Mouse (Mus musculus): Measurements from ENCODE around the gene Dio3. TPM values are rescaled to one million over a fixed set of nuclear protein-coding genes. Genes with fewer than 3 reads are reported as not detected.

The Dio3 gene
- total RNA-seq (2015; ENCODE audit: low replicate concordance) (not detected in 2 replicates), total RNA-seq (2017; ENCODE audit: low replicate concordance) (not detected in 2 replicates)

- no peak for ATAC-seq (replicated peaks; ENCODE audit: low FRiP score, poor library complexity, severe bottlenecking)
Measured at GRCm38 (mm10) chr12:110278853-110279252, at the start of gene Dio3. Gene Dio3 (plus strand): TSS chr12:110279068.

DNA sequence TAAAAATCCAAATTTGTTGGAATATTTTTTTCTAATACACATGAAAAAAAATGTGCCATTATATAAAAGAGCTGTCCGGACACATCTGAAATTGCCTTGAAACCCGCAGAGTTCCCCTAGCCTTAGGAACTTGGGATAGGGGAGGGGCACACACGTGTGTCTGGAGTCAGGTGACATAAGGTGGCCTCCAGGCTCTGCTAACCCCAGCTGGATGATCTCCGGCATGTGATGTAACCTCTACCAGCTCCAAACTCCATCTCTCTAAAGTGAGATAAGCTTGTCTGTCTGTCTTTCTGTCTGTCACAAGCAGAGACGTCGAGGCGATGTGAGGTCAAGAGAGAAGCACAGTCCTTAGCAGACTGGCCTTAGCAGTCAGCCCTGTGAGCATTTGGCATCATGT is 48.6 kb upstream of the Dio3 start:
- ATAC-seq (replicated peaks; ENCODE audit: low FRiP score, poor library complexity, severe bottlenecking): no peak

- no peak for ATAC-seq (replicated peaks; ENCODE audit: low FRiP score, poor library complexity, severe bottlenecking)
Measured at GRCm38 (mm10) chr12:110230767-110231166, 48.1 kb upstream of the Dio3 start.

GRCm38 (mm10) chr12:110231709-110232600 is 46.9 kb upstream of the Dio3 start:
- ATAC-seq (replicated peaks; ENCODE audit: low FRiP score, poor library complexity, severe bottlenecking): no peak

DNA sequence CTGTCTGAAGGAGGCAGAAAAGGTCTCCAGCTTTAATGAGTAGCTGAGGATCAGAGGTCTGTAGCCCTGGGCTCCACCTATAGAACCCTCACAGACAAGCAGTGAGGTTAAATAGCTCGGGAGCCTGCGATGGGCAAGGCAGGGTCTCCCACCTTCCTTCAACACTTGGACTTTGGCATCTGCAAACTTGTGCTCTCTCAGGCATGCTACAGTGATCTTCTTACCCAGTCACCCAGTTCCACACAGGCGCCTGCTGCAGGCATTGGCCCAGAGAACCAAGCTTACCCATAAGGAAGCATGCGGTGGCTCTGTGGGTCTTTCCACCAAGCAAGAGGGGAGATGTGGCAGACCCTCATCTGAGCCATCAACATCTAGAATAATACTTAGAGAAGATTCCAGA is 43.0 kb upstream of the Dio3 start:
- ATAC-seq (replicated peaks; ENCODE audit: low FRiP score, poor library complexity, severe bottlenecking): no peak

GRCm38 (mm10) chr12:110237046-110237445 is 41.8 kb upstream of the Dio3 start:
- no peak for ATAC-seq (replicated peaks; ENCODE audit: low FRiP score, poor library complexity, severe bottlenecking)

GRCm38 (mm10) chr12:110239358-110239757 is 39.5 kb upstream of the Dio3 start:
- ATAC-seq (replicated peaks; ENCODE audit: low FRiP score, poor library complexity, severe bottlenecking): no peak

- ATAC-seq (replicated peaks; ENCODE audit: low FRiP score, poor library complexity, severe bottlenecking): no peak
Measured at GRCm38 (mm10) chr12:110244581-110244980, 34.3 kb upstream of the Dio3 start.

DNA sequence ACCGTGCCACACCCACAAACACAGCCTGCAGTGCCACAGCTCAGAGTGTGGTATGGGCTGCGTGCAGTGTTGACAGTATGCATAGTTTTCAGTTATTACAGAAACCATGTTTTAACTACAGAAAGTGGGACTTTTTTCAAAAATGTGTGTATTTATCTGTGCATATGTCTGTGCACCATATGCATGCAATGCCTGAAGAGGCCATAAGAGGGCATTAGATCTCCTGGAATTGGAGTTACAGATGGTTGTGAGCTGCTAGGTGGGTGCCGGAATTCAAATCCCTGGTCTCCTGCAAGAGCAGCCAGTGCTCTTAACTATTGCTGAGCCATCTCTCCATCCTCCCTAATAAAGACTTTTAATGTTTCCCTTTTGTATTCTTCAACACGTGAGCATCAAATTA is 33.4 kb upstream of the Dio3 start:
- no peak for ATAC-seq (replicated peaks; ENCODE audit: low FRiP score, poor library complexity, severe bottlenecking)

DNA sequence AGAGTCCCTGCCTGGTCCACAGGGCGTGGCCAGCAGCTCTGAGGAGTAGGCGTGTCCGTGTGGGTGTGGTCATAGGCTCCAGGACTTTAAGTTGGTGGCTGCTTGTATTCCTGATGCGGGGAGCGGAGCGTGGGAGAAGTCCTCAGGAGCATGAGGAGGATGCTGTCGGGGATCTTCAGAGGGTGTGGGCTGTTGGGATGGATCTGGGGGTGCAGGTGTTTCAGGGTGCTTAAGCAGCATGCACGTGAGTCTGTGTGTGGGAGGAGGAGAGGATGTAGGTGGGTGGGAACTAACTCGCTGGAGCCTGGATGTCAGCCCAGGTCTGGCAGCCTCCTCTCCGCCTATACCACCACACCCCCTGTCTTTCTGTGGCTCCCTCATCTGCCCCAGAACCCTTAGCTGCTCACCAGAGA is 26.7 kb upstream of the Dio3 start:
- no peak for ATAC-seq (replicated peaks; ENCODE audit: low FRiP score, poor library complexity, severe bottlenecking)

DNA sequence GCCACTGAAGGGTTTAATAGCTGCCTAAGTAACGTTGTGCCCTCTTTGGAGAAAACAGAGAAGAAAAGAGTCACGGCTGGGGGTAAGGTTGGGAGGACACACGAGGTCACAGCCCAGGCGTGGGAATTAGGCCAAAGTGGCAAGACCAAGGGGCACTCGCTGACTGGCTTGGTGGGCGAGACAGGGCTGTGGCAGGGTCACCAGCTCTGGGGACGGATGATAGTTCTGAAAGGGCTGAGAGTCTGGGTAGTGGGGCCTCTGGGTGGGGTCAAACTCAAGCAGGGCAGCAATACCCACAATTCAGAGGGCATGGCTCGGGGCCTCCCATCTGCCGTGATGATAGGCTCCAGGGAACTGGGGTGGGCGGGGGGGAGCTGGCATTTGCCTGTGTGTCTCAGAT is 23.1 kb upstream of the Dio3 start:
- ATAC-seq (replicated peaks; ENCODE audit: low FRiP score, poor library complexity, severe bottlenecking): no peak

GRCm38 (mm10) chr12:110256478-110257220 is 22.2 kb upstream of the Dio3 start:
- no peak for ATAC-seq (replicated peaks; ENCODE audit: low FRiP score, poor library complexity, severe bottlenecking)

- ATAC-seq (replicated peaks; ENCODE audit: low FRiP score, poor library complexity, severe bottlenecking): no peak
Measured at GRCm38 (mm10) chr12:110268226-110268625, 10.6 kb upstream of the Dio3 start.

- ATAC-seq (replicated peaks; ENCODE audit: low FRiP score, poor library complexity, severe bottlenecking): no peak
Measured at GRCm38 (mm10) chr12:110269686-110270085, 9.2 kb upstream of the Dio3 start.

DNA sequence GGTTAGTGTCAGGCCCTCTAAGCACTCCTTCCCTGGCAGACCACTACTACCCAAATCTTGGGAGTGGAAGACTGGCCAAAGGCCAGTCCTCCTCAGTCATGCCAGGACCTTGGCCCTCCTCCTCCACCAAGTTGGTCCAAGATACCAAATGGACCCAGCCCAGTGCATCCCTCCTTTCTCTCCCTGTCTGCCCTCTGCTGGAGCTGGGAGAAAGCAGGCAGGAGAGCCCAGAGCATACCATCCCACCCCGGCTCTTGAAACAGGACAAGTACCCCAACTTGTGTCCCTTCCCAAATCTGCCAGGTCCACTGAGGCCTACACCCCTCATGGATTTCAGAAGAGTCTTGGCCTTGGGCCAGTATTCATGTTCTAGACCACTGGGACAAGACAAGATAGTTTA is 2.8 kb upstream of the Dio3 start:
- ATAC-seq (replicated peaks; ENCODE audit: low FRiP score, poor library complexity, severe bottlenecking): no peak

DNA sequence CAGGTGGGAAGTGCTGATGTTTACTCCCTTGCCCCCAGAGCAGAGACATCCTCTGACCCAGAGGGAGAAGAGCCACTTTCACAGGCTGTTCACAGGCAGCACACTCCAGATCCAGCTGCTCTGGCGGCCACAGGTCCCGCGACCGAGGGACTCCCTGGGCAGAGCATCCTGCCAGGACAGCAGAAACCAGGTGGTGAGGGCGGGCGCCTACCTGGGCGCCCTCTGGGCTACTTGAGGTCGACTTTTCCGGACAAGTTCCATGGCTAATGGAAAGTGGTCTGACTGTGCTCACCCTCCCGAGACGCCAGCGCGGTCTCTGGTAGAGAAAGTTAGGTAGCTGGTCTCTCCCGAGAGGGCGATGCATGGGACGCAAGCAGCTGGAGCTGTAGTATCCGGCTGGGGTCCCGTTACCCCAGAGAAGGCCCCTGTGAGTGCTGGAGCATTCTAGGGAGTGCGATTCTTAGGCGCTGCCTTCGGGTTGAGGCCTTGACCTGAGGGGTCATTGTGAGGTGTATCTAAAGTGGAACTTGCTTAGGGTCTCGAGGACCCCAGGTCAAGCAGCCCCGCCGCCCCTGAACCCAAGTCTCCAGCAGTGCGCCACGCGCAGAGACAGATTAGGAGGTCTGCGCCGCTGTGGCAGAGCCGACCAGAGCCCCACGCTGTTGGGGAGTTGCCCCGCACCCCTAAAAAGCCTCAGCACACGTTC is 1.5 kb upstream of the Dio3 start:
- ATAC-seq (replicated peaks; ENCODE audit: low FRiP score, poor library complexity, severe bottlenecking): no peak

DNA sequence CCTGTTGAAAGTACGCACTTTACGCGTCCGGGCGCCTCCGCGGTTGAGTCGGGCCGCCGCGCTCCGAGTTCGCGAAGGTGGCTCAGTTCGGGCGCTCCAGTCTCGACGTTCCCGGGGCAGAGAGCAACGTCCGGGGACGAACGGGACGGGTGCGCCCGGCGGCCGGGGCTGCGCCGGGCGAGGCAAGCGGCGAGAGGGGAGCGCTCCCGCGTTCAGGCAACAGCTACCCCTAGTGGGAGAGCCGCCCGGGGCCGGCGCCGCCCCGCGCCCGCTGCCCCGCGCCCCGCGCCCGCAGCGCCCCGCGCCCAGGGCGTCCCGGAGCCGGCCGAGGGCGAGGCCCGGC is 932 bp upstream of the Dio3 start:
- no peak for ATAC-seq (replicated peaks; ENCODE audit: low FRiP score, poor library complexity, severe bottlenecking)

GRCm38 (mm10) chr12:110280373-110280772 is 1.5 kb downstream of the Dio3 start:
- no peak for ATAC-seq (replicated peaks; ENCODE audit: low FRiP score, poor library complexity, severe bottlenecking)

- no peak for ATAC-seq (replicated peaks; ENCODE audit: low FRiP score, poor library complexity, severe bottlenecking)
Measured at GRCm38 (mm10) chr12:110283792-110284191, 4.9 kb downstream of the Dio3 start.

DNA sequence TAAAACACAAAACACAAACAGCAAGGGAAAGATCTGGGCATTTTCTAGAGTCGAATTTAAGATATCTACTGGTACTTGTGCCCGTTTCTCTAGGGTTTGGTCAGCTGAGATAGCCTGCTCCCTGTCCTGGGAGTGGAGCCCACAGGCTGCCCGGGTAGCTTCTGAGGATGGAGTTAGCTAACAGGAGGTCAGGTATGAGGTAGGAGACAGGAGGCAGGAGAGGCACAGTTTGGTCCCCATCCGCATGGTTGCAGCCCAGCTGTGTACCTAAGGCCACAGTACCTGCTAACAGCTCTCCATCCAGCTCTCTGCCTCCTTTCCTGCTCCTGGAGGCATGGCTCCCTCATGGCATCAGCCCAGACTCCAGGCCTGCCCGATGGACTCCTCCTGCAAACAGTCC is 13.9 kb downstream of the Dio3 start:
- ATAC-seq (replicated peaks; ENCODE audit: low FRiP score, poor library complexity, severe bottlenecking): no peak

DNA sequence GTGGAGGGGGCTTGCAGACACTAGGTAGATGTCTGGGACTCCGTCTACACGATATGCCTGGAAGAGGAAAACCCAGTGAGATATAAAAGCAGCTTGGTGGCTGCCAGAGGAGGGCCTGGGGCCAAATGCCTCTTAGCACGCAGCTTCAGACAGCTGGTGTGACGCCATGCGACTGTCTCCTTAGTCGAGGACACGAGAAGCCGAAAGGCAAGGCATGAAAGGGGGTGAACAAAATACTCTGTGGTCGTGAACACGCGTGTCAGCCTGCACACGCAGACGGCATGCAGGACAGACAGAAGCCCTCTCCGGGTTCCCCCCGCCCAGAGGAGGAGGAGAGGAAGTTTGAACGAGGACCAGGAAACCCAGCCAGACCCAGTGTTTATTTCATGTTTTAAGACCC is 16.0 kb downstream of the Dio3 start:
- no peak for ATAC-seq (replicated peaks; ENCODE audit: low FRiP score, poor library complexity, severe bottlenecking)
